Mouse (Mus musculus) left cerebral cortex, adult 2 months (tissue): ENCODE results near the gene Ctnna3. TPM values are rescaled to one million over a fixed set of nuclear protein-coding genes. Genes with fewer than 3 reads are reported as not detected.

Experiments
- DNase-seq, 2 experiments: peaks; one replicate each; pipeline ENCODE4 v3.0.0; 2021 to 2022; ENCODE audit warnings: low spot score in 2 of 2, mixed read lengths in 1 of 2; ENCODE audit errors: extremely low spot score in 1 of 2
- H3K27ac ChIP-seq: fragments of 200-600 bp; 2 replicates; pipeline ENCODE4 v1.8.1; 2022
- H3K4me3 ChIP-seq: fragments of 200-600 bp; 2 replicates; pipeline ENCODE4 v1.8.1; 2022
- CTCF ChIP-seq: fragments of 200-600 bp; IDR thresholded peaks from 2 replicates; pipeline ENCODE4 v1.8.1; 2022; ENCODE audit warnings: antibody characterized with exemption, mild to moderate bottlenecking, moderate library complexity
- intact Hi-C: fragments of 180-260 bp; cut with DNase I; formaldehyde crosslinking; loops from one replicate; pipeline ENCODE4 v1.15.1; 2025
- total RNA-seq, 2 experiments: library from RNA; stranded (reverse); gene quantifications; 2 replicates each; pipeline ENCODE4 v1.2.3; 2021

Gene Ctnna3
- total RNA-seq, 2 experiments from 2014 or later: 2.1 to 2.2 TPM

DNA sequence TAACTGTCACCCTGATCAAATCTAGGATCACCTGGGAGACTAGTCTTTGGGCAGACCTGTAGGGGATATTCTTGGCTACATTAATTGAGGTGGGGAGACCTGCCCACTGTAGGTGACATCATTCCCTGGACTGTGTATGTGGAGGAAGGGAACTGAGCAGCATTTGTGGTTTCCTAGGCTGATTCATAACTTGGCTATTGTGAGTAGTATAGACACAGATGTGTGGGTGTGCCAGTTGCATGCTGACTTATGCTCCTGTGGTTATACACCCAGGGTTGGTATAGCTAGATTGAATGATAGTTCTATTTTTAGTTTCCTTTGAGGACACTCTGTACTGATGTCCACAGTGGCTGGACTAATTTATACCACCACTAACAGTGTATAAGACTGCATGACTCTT, 141.7 kb downstream of the Ctnna3 start:
- intact Hi-C loops: no loop called here
- no peak for DNase-seq
- no peak overlapping the region for H3K27ac ChIP-seq
- TF ChIP-seq CTCF: no peak
- H3K4me3 ChIP-seq: no peak overlapping the region

DNA sequence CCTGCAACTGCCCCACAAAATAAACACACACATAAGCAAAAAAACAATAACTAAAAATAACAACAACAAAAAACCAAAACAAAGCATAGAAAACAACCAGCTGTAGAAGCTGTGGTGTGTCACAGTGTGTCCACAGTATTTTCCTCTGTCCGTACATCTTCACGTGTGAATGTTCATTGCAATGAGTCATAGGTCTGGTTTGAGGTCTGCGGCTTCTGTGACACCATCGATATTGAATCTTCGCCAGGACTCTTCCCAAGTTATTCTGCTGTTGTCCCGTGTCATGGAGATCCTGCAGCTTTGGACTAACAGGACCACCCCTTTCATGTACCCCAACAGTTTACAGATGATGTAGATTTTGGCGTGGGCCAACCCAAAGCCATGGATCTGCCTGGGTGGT, 143.0 kb downstream of the Ctnna3 start:
- TF ChIP-seq CTCF: no peak
- intact Hi-C loops: no loop called here
- DNase-seq: no peak
- Histone ChIP-seq H3K4me3 (no peak overlapping the region), H3K27ac (no peak overlapping the region)

DNA sequence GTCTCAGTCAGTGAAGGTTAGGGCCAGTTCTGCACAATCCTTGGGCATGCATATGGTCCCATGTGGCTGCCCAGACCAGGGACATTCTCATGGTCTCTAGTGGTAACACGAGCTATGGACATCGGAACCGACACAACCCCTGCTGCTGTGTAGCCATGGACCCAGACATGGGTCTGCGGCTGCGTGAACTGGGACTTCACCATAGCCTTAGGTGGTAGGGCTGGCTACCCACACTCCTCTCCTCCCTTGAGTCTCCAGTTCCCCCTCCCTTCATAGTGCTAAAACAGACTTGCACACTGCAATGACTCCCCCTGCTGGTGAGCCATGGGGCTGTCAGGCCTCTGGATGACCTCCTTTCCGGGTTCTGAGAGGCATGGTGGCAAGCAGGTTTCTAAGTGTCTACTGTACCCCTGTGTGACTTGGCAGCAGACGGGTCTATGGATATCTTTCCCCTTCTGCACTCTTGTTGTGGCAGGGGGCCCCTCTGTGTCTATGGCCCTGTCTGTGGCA, 144.3 kb downstream of the Ctnna3 start:
- intact Hi-C loops: no loop called here
- Histone ChIP-seq H3K4me3 (no peak overlapping the region), H3K27ac (no peak overlapping the region)
- peak in 1 of 2 experiments; percentile 37 for DNase-seq
- peak; percentile 62 for TF ChIP-seq CTCF

DNA sequence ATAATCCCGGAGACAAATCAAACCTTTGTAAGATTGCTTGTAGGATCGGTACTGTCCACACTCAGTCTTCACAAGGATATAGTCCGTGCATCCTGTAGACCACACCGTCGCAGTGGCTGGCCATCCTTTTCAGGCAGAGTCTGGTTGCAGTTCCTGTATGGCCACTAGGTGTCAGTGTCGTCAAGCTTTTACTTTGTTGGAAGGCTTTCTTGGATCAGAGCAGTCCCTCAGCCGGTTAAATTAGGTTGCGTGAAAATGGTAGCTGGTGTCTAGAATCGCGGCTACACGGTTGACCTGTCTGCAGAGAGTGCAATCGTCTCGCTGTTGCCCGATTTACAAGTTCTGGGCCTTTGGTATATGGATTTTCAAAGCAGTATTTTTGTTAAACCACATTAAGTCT, 152.7 kb downstream of the Ctnna3 start:
- peak; percentile 98 for TF ChIP-seq CTCF
- intact Hi-C loops: loop anchor here (2.0 to 10.0 kb wide), 4 partner anchors 312 to 682 kb away; partner anchors contain the start of gene Gm10118
- Histone ChIP-seq H3K4me3 (peak overlapping the region; percentile 27; the same call in 1 of the 2 replicates), H3K27ac (no peak overlapping the region)
- peak; percentile 84 to 93 for DNase-seq

DNA sequence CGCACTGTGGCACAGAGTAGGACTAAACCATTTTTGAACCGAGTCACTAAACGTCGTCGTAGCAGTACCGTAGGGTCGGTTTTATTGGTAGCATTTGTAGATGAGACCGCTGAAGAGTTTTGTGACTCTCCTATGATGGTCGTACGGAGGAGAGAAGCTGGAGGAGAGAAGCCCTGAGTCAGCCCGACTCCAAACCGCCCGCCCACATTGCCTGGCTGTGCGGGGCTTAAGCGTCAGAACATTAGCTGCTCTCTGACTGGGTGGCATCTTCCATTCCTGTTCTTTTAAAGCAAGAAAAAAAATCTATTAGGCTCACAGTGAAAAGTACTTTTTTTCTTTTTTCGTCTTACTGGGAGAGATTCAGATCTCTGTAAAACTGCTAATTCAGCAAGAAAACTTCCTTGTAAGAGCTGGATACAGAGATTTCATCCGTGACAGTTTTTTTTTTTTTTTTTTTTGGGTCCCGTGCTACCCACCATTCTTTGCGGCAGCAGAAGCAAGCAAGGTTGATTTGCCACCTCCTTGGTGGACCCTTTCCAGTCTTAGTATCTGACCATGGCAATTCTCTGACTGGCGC, 154.0 kb downstream of the Ctnna3 start:
- no peak for TF ChIP-seq CTCF
- intact Hi-C loops: loop anchor here (2.0 to 10.0 kb wide), 4 partner anchors 311 to 681 kb away; partner anchors contain the start of gene Gm10118
- Histone ChIP-seq H3K27ac (no peak overlapping the region), H3K4me3 (no peak overlapping the region)
- DNase-seq: no peak

DNA sequence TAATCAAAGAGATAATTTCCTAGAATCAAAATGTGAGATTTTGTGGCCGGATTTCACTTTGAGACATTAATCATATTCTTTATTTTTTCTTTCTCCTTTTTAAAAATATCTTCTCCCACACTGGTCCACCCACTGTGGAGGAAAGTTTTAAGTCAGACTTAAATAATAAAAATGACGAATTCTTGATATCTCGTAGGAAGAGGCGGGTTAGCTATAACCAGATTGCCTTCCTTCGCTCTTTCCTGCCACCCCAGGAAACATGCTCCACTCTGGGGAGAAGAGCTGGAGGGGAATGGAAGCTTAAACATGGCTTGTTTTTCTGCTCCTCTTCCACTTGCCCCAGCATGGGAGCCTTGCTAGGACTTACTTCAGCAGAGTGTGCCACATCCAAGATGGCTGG, 169.5 kb downstream of the Ctnna3 start:
- TF ChIP-seq CTCF: no peak
- no peak for DNase-seq
- Histone ChIP-seq H3K27ac (no peak overlapping the region), H3K4me3 (no peak overlapping the region)
- intact Hi-C loops: no loop called here

DNA sequence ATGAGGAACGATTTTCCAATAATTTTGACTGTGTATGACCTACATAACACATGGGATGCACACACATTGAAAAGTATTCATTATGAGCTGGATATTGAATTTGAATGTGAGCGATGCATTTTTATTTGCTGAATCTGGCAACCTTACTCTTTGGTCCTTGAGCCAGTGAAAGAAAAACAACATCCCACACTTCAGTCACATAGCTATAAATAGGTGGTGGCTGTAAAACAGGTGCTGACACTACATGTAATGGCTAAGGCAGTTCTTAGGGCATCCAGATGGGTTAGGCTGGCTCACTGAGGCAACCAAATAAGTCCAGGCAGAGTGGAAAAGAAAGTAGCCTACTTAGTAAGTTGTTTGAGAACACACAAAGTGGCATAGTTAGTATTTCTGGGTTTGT, 171.3 kb downstream of the Ctnna3 start:
- intact Hi-C loops: loop anchor here (10.0 kb wide), 2 partner anchors 204 to 284 kb away; no protein-coding TSS in a partner anchor

DNA sequence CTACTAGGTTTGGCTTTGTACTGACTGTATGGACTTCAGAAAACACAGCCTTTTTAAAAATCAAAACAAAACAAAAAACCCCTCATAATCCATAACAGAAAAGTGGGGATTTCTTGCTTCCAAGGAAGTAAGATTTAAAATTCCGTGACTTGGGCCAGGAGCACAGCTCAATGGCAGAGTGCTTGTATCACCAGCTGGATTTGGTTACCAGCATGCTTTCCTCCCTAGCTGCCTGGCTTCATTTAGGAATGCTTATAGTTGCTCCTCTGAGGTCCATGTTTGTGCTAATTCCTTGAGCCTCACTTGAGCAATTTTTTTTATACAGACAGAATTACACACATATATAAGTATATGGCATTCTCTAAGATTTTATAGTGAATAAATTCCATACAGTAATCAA, 198.6 kb downstream of the Ctnna3 start:
- Histone ChIP-seq H3K27ac (no peak overlapping the region), H3K4me3 (no peak overlapping the region)
- no peak for TF ChIP-seq CTCF
- no peak for DNase-seq
- intact Hi-C loops: no loop called here

More for the DNA sequence above, 171.3 kb downstream of the Ctnna3 start:
- H3K27ac ChIP-seq: peak overlapping the region; percentile 5; the same call in 1 of the 2 replicates
- DNase-seq: no peak
- H3K4me3 ChIP-seq: no peak overlapping the region
- TF ChIP-seq CTCF: no peak

DNA sequence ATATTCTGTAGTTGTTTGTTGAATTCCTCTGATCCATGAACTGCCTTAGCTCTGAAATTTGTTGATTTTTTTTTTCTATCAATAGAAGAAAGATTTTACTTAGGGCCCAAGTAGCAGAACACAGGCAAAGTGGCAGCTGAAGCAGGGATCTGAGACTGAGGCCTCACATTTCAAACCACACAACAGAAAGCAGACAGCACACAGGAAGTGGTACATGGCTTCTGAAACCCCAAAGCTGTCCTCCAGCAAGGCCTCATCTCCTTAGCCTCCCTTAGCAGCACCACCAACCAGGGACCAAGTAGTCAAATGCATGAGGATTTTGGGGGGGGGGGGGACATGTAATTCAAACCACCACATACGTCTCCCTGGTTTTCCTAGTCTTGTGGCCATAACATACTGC, 204.0 kb downstream of the Ctnna3 start:
- Histone ChIP-seq H3K4me3 (no peak overlapping the region), H3K27ac (no peak overlapping the region)
- no peak for TF ChIP-seq CTCF
- no peak for DNase-seq
- intact Hi-C loops: no loop called here

DNA sequence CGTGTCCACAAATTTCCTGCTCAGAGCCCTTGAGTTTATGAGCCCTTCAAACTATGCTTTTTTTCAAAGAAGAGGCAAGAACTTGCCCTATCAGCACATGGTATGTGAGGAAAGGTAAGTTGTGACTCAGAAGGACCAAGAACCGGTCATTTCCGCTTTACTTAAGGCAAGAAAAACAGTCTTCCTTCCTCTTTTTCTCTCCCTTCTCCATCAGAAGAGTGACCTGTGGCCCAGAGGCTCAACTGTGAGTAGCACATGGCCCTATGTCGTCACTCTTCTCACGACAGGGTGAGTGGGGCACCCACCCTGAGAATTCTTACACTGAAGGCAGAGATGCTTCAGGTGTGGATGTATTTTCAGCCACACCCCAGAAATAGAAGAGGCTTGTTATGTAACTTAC, 208.1 kb downstream of the Ctnna3 start:
- intact Hi-C loops: no loop called here
- TF ChIP-seq CTCF: no peak

DNA sequence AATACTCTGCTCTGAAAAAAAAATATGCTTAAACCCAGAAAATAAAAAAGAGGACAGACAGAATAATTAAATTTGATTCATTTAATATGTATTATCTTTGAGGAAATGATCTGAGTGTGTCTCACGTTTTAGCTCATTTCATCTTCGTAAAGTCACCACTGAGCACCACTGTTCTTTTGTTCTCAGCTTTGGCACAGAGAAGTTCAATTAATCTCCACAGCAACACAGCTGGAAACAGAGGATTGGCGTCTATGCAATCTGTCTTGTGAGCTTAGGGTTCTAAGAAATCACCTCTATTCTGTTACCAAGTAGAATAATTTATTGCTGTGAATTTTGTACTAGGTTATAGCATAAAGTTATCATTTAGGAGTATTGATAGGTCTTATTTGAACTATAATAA, 217.4 kb downstream of the Ctnna3 start:
- Histone ChIP-seq H3K4me3 (no peak overlapping the region), H3K27ac (no peak overlapping the region)
- intact Hi-C loops: no loop called here
- no peak for TF ChIP-seq CTCF
- no peak for DNase-seq

More for the DNA sequence above, 208.1 kb downstream of the Ctnna3 start:
- H3K27ac ChIP-seq: no peak overlapping the region
- DNase-seq: no peak
- H3K4me3 ChIP-seq: no peak overlapping the region

DNA sequence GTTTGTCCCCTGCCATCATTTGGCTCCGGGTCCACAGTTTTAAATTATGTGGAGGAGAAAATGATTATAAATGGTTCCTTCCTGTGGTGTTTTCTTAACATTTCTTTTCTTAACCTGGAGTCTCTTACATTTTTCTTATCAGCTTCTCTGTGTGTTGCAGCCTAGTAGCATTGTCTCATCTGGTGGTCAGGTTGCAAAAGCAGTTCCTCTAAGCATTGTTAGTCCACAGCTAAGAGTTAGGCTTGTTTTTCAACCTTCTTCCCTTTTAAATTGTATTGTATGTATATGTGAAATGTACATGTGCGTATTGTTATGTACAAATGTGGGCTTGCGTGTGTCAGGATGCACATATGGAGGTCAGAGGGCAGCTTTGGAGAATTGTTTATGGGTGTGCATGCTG, 220.4 kb downstream of the Ctnna3 start:
- Histone ChIP-seq H3K4me3 (no peak overlapping the region), H3K27ac (no peak overlapping the region)
- intact Hi-C loops: no loop called here
- no peak for DNase-seq
- TF ChIP-seq CTCF: no peak

DNA sequence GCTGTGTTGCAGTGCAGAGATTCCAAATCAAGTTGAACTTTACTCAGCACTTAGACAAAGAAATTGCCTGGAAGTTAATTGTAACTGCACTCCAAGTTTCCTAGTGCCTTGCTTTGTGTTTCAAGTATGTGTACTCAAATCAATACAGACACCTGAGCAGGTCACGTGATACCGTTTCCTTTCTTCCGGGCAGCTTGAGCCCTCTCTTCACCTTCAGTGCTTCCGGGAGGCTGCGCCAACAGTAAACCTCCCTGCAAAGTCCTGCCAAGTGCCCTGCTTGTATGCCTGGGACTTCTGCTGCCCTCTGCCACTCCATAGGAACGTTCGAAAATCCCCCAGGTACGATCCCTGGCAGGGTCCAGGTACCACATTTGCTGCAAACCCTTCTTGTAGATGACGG, 223.0 kb downstream of the Ctnna3 start:
- intact Hi-C loops: no loop called here

More for the DNA sequence above, 223.0 kb downstream of the Ctnna3 start:
- DNase-seq: no peak
- Histone ChIP-seq H3K4me3 (no peak overlapping the region), H3K27ac (no peak overlapping the region)
- TF ChIP-seq CTCF: no peak
